Mouse (Mus musculus) MEL (cell line): ENCODE measurements around the gene Dag1. TPM values are rescaled to one million over a fixed set of nuclear protein-coding genes. Genes with fewer than 3 reads are reported as not detected.
A peak's percentile ranks its signal among the peaks of the same experiment; 100 is the strongest.

Experiments
- DNase-seq: peaks from one replicate; pipeline ENCODE4 v3.0.0; 2011; ENCODE audit warnings: low read depth, low spot score
- H3K27ac ChIP-seq: 2 replicates; pipeline ENCODE4 v1.5.1; 2012; ENCODE audit warnings: low read depth, mild to moderate bottlenecking, control low read depth, low read length, moderate library complexity; ENCODE audit not compliant: control insufficient read depth
- H3K27me3 ChIP-seq, 2 experiments: fragments of 150-350 bp in 1 of 2; sonication (generic) in 1 of 2; 2 replicates each; pipeline ENCODE4 v1.6.1; 2012; ENCODE audit warnings: low read length in 2 of 2, mild to moderate bottlenecking in 2 of 2, improper control_type of control experiment in 1 of 2, moderate library complexity in 1 of 2; ENCODE audit not compliant: insufficient read depth in 2 of 2, control insufficient read depth in 1 of 2
- H3K36me3 ChIP-seq, 2 experiments: 2 replicates each; pipeline ENCODE4 v1.6.1; 2012 to 2014; ENCODE audit warnings: low read length in 2 of 2, improper control_type of control experiment in 1 of 2, inconsistent platforms in 1 of 2, mild to moderate bottlenecking in 1 of 2; ENCODE audit not compliant: insufficient read depth in 2 of 2, control insufficient read depth in 1 of 2
- H3K4me1 ChIP-seq, 2 experiments: fragments of 150-350 bp in 1 of 2; sonication (generic) in 1 of 2; 2 replicates each; pipeline ENCODE4 v1.6.1; 2012; ENCODE audit warnings: low read length in 2 of 2, improper control_type of control experiment in 1 of 2, mild to moderate bottlenecking in 1 of 2; ENCODE audit not compliant: insufficient read depth in 2 of 2, control insufficient read depth in 1 of 2
- H3K4me3 ChIP-seq, 2 experiments: fragments of 150-350 bp in 1 of 2; sonication (generic) in 1 of 2; 2 replicates each; pipeline ENCODE4 v1.5.1; 2012; ENCODE audit warnings: low read depth in 2 of 2, low read length in 2 of 2, mild to moderate bottlenecking in 2 of 2, moderate library complexity in 2 of 2, control low read depth in 1 of 2, improper control_type of control experiment in 1 of 2; ENCODE audit not compliant: control insufficient read depth in 1 of 2, insufficient read depth in 1 of 2
- H3K79me2 ChIP-seq: 2 replicates; pipeline ENCODE4 v1.6.1; 2012; ENCODE audit warnings: mild to moderate bottlenecking, low read length, moderate library complexity; ENCODE audit not compliant: control insufficient read depth, poor library complexity, insufficient read depth
- H3K9ac ChIP-seq: 2 replicates; pipeline ENCODE4 v1.6.1; 2012; ENCODE audit warnings: low read depth, mild to moderate bottlenecking, control low read depth, low read length, moderate library complexity; ENCODE audit not compliant: control insufficient read depth, poor library complexity, severe bottlenecking
- H3K9me3 ChIP-seq: fragments of 150-350 bp; sonication (generic); replicated peaks from 2 replicates; pipeline ENCODE4 v1.6.1; 2012; ENCODE audit warnings: mild to moderate bottlenecking, low read length, improper control_type of control experiment, moderate library complexity; ENCODE audit not compliant: insufficient read depth
- CHD1 ChIP-seq: IDR thresholded peaks from 2 replicates; pipeline ENCODE4 v1.6.1; 2012; ENCODE audit warnings: low read depth, mild to moderate bottlenecking, inconsistent platforms, low read length, improper control_type of control experiment
- CHD2 ChIP-seq: IDR thresholded peaks from 2 replicates; pipeline ENCODE4 v1.6.1; 2011; ENCODE audit warnings: low read length, improper control_type of control experiment
- CTCF ChIP-seq, 3 experiments: IDR thresholded peaks in 2 of 3; conservative IDR thresholded peaks in 1 of 3; 2 replicates each; pipeline ENCODE4 v1.5.1; 2011 to 2012; ENCODE audit warnings: low read length in 3 of 3, low read depth in 2 of 3, mild to moderate bottlenecking in 2 of 3, improper control_type of control experiment in 1 of 3, inconsistent platforms in 1 of 3, mixed read lengths in 1 of 3, moderate library complexity in 1 of 3; ENCODE audit not compliant: control insufficient read depth in 1 of 3, insufficient read depth in 1 of 3, poor library complexity in 1 of 3, severe bottlenecking in 1 of 3
- E2F4 ChIP-seq: IDR thresholded peaks from 2 replicates; pipeline ENCODE4 v1.6.1; 2011; ENCODE audit warnings: low read depth, low read length, improper control_type of control experiment, borderline replicate concordance
- ETS1 ChIP-seq: IDR thresholded peaks from 2 replicates; pipeline ENCODE4 v1.6.1; 2012; ENCODE audit warnings: low read depth, mild to moderate bottlenecking, inconsistent platforms, low read length, improper control_type of control experiment, moderate library complexity
- GATA1 ChIP-seq: IDR thresholded peaks from 2 replicates; pipeline ENCODE4 v1.6.1; 2011; ENCODE audit warnings: low read depth, low read length, improper control_type of control experiment
- HCFC1 ChIP-seq: IDR thresholded peaks from 2 replicates; pipeline ENCODE4 v1.6.1; 2012; ENCODE audit warnings: low read depth, mild to moderate bottlenecking, inconsistent platforms, low read length, improper control_type of control experiment, moderate library complexity
- JUND ChIP-seq: IDR thresholded peaks from 2 replicates; pipeline ENCODE4 v1.6.1; 2011; ENCODE audit warnings: low read depth, mild to moderate bottlenecking, improper control_type of control experiment, low read length
- MAFK ChIP-seq: IDR thresholded peaks from 2 replicates; pipeline ENCODE4 v1.6.1; 2011; ENCODE audit warnings: low read depth, mild to moderate bottlenecking, low read length, improper control_type of control experiment, borderline replicate concordance
- MAX ChIP-seq: IDR thresholded peaks from 2 replicates; pipeline ENCODE4 v1.6.1; 2011; ENCODE audit warnings: low read length, improper control_type of control experiment
- MEF2A ChIP-seq: IDR thresholded peaks from 2 replicates; pipeline ENCODE4 v1.6.1; 2014; ENCODE audit warnings: low read depth, mild to moderate bottlenecking, inconsistent platforms, low read length, improper control_type of control experiment; ENCODE audit not compliant: poor library complexity, insufficient replicate concordance, severe bottlenecking; ENCODE audit errors: extremely low read depth
- MXI1 ChIP-seq: IDR thresholded peaks from 2 replicates; pipeline ENCODE4 v1.6.1; 2011; ENCODE audit warnings: mild to moderate bottlenecking, low read depth, low read length, improper control_type of control experiment
- MYC ChIP-seq: IDR thresholded peaks from 2 replicates; pipeline ENCODE4 v1.6.1; 2011; ENCODE audit warnings: low read depth, mild to moderate bottlenecking, low read length, improper control_type of control experiment, moderate library complexity
- NRF1 ChIP-seq: IDR thresholded peaks from 2 replicates; pipeline ENCODE4 v1.6.1; 2014; ENCODE audit warnings: low read depth, mild to moderate bottlenecking, inconsistent platforms, low read length, improper control_type of control experiment, moderate library complexity; ENCODE audit not compliant: poor library complexity, insufficient read depth, severe bottlenecking
- POLR2A ChIP-seq, 2 experiments: IDR thresholded peaks; 2 replicates each; pipeline ENCODE4 v1.6.1; 2011 to 2012; ENCODE audit warnings: low read length in 2 of 2, mild to moderate bottlenecking in 2 of 2, control low read depth in 1 of 2, improper control_type of control experiment in 1 of 2, low read depth in 1 of 2, moderate library complexity in 1 of 2; ENCODE audit not compliant: control insufficient read depth in 1 of 2, insufficient read depth in 1 of 2, poor library complexity in 1 of 2
- POLR2AphosphoS5 ChIP-seq: IDR thresholded peaks from 2 replicates; pipeline ENCODE4 v1.6.1; 2012; ENCODE audit warnings: low read depth, borderline replicate concordance, mild to moderate bottlenecking, inconsistent platforms, low read length, moderate library complexity, mixed read lengths
- RAD21 ChIP-seq: IDR thresholded peaks from 2 replicates; pipeline ENCODE4 v1.6.1; 2011; ENCODE audit warnings: mild to moderate bottlenecking, low read depth, low read length, improper control_type of control experiment
- SIN3A ChIP-seq: IDR thresholded peaks from 2 replicates; pipeline ENCODE4 v1.6.1; 2012; ENCODE audit warnings: low read length, improper control_type of control experiment, inconsistent platforms
- SMC3 ChIP-seq: IDR thresholded peaks from 2 replicates; pipeline ENCODE4 v1.6.1; 2011; ENCODE audit warnings: low read depth, low read length, improper control_type of control experiment
- TAL1 ChIP-seq: IDR thresholded peaks from 2 replicates; pipeline ENCODE4 v1.6.1; 2012; ENCODE audit warnings: mild to moderate bottlenecking, inconsistent platforms, low read length, moderate library complexity, mixed read lengths
- TBP ChIP-seq: IDR thresholded peaks from 2 replicates; pipeline ENCODE4 v1.8.0; 2011; ENCODE audit warnings: low read depth, low read length, improper control_type of control experiment
- TCF12 ChIP-seq: IDR thresholded peaks from 2 replicates; pipeline ENCODE4 v1.6.1; 2014; ENCODE audit warnings: low read depth, mild to moderate bottlenecking, inconsistent platforms, low read length, improper control_type of control experiment, moderate library complexity
- UBTF ChIP-seq: IDR thresholded peaks from 2 replicates; pipeline ENCODE4 v1.6.1; 2012; ENCODE audit warnings: low read depth, mild to moderate bottlenecking, inconsistent platforms, low read length, improper control_type of control experiment, moderate library complexity, borderline replicate concordance; ENCODE audit not compliant: insufficient read depth
- USF1 ChIP-seq: IDR thresholded peaks from 2 replicates; pipeline ENCODE4 v1.6.1; 2014; ENCODE audit warnings: low read depth, mild to moderate bottlenecking, inconsistent platforms, low read length, improper control_type of control experiment, moderate library complexity
- USF2 ChIP-seq, 2 experiments: IDR thresholded peaks; 2 replicates each; pipeline ENCODE4 v1.6.1; 2011 to 2012; ENCODE audit warnings: improper control_type of control experiment in 2 of 2, low read length in 2 of 2, borderline replicate concordance in 1 of 2, inconsistent platforms in 1 of 2, low read depth in 1 of 2, mild to moderate bottlenecking in 1 of 2; ENCODE audit not compliant: insufficient read depth in 1 of 2
- ZC3H11A ChIP-seq: IDR thresholded peaks from 2 replicates; pipeline ENCODE4 v1.6.1; 2012; ENCODE audit warnings: low read depth, mild to moderate bottlenecking, inconsistent platforms, low read length, improper control_type of control experiment
- ZKSCAN1 ChIP-seq: IDR thresholded peaks from 2 replicates; pipeline ENCODE4 v1.6.1; 2012; ENCODE audit warnings: low read depth, mild to moderate bottlenecking, inconsistent platforms, low read length, improper control_type of control experiment, moderate library complexity
- ZMIZ1 ChIP-seq: IDR thresholded peaks from 2 replicates; pipeline ENCODE4 v1.6.1; 2012; ENCODE audit warnings: low read depth, mild to moderate bottlenecking, inconsistent platforms, low read length, improper control_type of control experiment, moderate library complexity
- polyA plus RNA-seq, 2 experiments: library from polyadenylated mRNA; stranded (reverse) in 1 of 2; unstranded in 1 of 2; fragments of >175 nt in 1 of 2; fragments of >200 nt in 1 of 2; gene quantifications; 2 replicates each; pipeline versions ENCODE4 v1.2.1 to v1.2.4; 2012; ENCODE audit warnings: low replicate concordance in 2 of 2, low read depth in 1 of 2; ENCODE audit not compliant: insufficient read length in 2 of 2, insufficient read depth in 1 of 2, missing spikeins in 1 of 2
- total RNA-seq: library from RNA; depleted of rRNA; stranded (reverse); fragments of 300-350 nt; gene quantifications from 2 replicates; pipeline ENCODE4 v1.2.3, GENCODE M21; 2012

Dag1 gene
- total and polyA plus RNA-seq, 3 experiments = 7.8 to 27.6 TPM; not detected in 1

DNA sequence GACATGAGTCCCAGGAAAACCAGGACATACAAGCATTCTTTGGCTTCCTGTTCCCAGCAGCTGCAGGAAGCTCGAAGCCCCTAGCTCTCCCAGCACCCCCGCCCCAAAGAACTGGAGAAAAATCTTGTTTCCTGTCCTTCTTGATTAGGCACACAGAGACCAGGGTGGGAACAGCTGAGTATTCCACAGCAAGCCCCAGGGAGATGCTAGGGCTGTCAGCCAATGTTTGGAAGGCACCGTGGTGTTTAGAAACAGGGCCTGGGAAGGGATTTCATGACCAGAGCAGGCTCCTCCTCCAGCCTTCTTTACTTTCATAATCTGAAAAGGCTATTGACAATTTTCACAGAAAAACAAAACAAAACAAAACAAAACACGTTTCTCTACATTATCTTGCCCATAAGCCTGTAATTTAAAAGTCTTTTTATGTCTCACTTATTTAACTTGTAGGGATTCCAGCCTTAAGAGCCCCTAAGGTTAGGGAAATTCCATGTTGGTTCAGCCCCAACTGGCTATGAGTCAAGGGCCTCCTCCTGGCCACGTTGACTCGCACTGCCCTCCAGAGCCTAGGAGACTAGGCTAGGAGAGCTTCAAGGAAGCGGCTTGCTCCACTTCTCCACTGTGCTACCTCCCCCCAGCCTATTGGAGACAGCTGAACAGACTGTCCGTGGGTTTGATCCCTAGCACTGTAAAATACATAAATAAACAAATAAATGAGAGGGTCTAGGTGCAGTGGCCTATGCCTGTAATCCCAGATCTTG lies 16.5 kb upstream of the Dag1 start:
- Histone ChIP-seq H3K9me3 (no peaks in the 10 kb centered on the region), H3K9ac (no peak overlapping the region), H3K27ac (no peak overlapping the region), H3K4me1 (0 out of 4 replicates have a peak, but pooled peaks cover 0 to 2% of the 10 kb centered on the region in 2 experiments), H3K79me2 (no peaks in the 10 kb centered on the region), H3K27me3 (no peaks in the 10 kb centered on the region; a peak in 1 of 4 replicates), H3K4me3 (peak overlapping the region in 1 of 2 experiments; percentile 16; a peak in 1 of 4 replicates), H3K36me3 (no peaks in the 10 kb centered on the region)
- TF ChIP-seq JUND = no peak
- TF ChIP-seq CHD1 = no peak
- no peak for TF ChIP-seq CHD2
- TF ChIP-seq POLR2AphosphoS5 = no peak
- TF ChIP-seq SIN3A = no peak
- no peak for TF ChIP-seq ZKSCAN1
- no peak for TF ChIP-seq GATA1
- TF ChIP-seq USF1 = no peak
- no peak for TF ChIP-seq MYC
- TF ChIP-seq TAL1 = no peak
- TF ChIP-seq HCFC1 = no peak
- no peak for TF ChIP-seq E2F4
- no peak for TF ChIP-seq ETS1
- TF ChIP-seq MAFK = no peak
- no peak for TF ChIP-seq SMC3
- TF ChIP-seq MEF2A = no peak
- no peak for TF ChIP-seq USF2 (IDR thresholded peaks at IDR 0.05; ENCODE audit: borderline replicate concordance in 1 of 2, insufficient read depth in 1 of 2, low read depth in 1 of 2, low read length in 2 of 2)
- no peak for DNase-seq

DNA sequence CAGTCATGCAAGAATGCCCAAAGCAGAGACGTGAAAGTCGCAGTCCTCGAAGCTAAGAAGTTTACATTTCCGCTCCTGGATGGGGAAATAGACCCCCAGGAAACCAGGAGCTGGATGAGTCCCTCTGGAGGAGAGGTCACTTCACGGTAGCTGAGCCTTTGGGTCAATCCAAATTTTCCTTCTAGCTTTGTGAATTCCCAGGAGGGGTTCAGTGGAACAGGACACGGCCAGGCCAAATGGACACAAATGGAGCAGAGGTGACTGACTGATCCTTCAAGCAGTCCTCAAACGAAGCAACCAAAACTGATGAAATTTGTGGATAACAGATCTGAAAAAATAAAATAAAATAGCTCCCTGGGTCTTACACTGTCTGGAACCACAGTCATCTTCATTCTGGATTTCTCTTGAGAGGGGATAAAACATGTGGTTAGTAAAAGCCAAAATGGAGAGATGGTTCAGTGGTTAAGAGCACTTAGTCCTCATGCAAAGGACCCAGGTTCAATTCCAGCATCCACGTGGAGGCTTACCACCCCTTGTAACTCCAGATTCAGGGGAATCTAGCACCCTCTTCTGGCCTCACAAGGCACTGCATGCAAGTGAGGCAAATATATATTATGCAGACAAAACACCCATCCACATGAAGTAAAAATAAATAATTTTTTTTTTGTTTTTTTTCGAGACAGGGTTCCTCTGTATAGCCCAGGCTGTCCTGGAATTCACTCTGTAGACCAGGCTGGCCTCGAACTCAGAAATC lies 15.1 kb upstream of the Dag1 start:
- H3K4me3 ChIP-seq = no peak overlapping the region
- no peak overlapping the region for H3K27ac ChIP-seq
- no peaks in the 10 kb centered on the region for H3K9me3 ChIP-seq
- peak; percentile 80 for DNase-seq
- no peaks in the 10 kb centered on the region for H3K36me3 ChIP-seq
- no peaks in the 10 kb centered on the region for H3K79me2 ChIP-seq
- peaks cover 3% of the 10 kb centered on the region in 2 experiments; a peak in 3 of 4 replicates for H3K27me3 ChIP-seq
- H3K4me1 ChIP-seq = no peaks in the 10 kb centered on the region
- H3K9ac ChIP-seq = no peak overlapping the region
- TF ChIP-seq UBTF (no peak), MXI1 (peak; percentile 70), ZMIZ1 (no peak), ZC3H11A (peak; percentile 62), ETS1 (no peak), JUND (no peak), RAD21 (peak; percentile 77), SMC3 (peak; percentile 70), POLR2A (IDR thresholded peaks at IDR 0.05; ENCODE audit: control insufficient read depth in 1 of 2, insufficient read depth in 1 of 2, low read depth in 1 of 2, low read length in 2 of 2, poor library complexity in 1 of 2) (no peak), CTCF (IDR thresholded peaks at IDR 0.05 in 2 of 3, conservative IDR thresholded peaks at IDR 0.05 in 1 of 3; ENCODE audit: control insufficient read depth in 1 of 3, insufficient read depth in 1 of 3, low read depth in 2 of 3, low read length in 3 of 3, poor library complexity in 1 of 3, severe bottlenecking in 1 of 3) (peak; percentile 76 to 89 (median 85)), NRF1 (no peak), MAX (peak; percentile 82; the same call in 1 of the 2 replicates), TCF12 (no peak), TBP (peak; percentile 86), USF1 (0 out of 2 replicates have a peak, but pooled peaks have one; percentile 27), MEF2A (no peak), CHD2 (no peak)
